Mouse (Mus musculus) mouse trophoblast stem cell (cell line): Measurements from ENCODE around the gene Gm20388.
"Not testable (repeated sequence)": the region's sequence is repeated elsewhere in the genome, so short reads cannot be mapped to it uniquely, and the experiment has no call there.

Source experiments
- in situ Hi-C, 2 experiments: fragments of 300-500 bp; cut with MseI, MboI; formaldehyde crosslinking; loops; 2 replicates in 1 of 2; 3 replicates in 1 of 2; pipeline ENCODE4 v1.15.1; 2025

The Gm20388 gene

DNA sequence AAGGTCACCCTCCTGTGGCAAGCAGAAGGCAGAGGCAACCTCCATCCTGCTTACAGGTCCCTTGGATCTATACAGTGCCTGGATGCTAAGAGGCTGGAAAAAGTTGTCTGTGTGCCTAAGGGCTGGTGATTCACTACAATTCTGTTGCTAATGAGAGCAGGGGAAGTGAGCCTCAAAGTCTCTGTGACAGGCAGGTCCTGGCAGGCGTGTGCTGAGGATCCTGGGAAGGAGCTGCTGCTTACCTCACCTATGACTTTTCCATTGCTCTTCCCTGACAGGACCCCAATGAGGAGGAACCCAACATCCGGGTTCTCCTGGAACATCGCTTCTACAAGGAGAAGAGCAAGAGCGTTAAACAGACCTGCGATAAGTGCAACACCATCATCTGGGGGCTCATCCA is 3543.3 kb downstream of the Gm20388 start:
- in situ Hi-C loops, result no loop called here

- in situ Hi-C loops, result no loop called here
Measured at GRCm38 (mm10) chr8:123454559-123454958, 3543.9 kb downstream of the Gm20388 start.

GRCm38 (mm10) chr8:123463651-123464050 is 3553.0 kb downstream of the Gm20388 start:
- in situ Hi-C loops, result no loop called here

DNA sequence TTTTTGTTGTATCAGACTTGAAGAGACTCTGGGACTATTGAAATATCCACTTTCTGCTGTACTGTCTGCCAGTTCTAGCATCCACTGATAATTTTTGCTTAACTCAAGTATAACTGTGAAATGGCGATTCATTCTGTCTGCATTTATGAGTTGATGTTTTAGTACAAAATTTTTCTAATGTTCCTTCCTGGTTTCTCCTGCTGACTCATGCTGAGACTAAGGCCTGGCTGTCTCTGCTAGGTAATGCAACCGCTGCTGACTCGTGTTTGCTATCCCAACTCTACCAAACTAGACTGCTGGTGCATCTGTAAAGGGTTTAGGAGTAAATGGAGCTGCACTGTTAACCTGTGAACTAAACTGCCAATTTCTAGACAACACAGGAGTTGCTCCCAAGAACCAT is 3556.8 kb downstream of the Gm20388 start:
- in situ Hi-C loops, result no loop called here

GRCm38 (mm10) chr8:123472991-123473390 is 3562.3 kb downstream of the Gm20388 start:
- in situ Hi-C loops, result not testable (repeated sequence)

GRCm38 (mm10) chr8:123474549-123474948 is 3563.9 kb downstream of the Gm20388 start:
- in situ Hi-C loops, result not testable (repeated sequence)

GRCm38 (mm10) chr8:123476911-123477736 is 3566.5 kb downstream of the Gm20388 start:
- in situ Hi-C loops, result no loop called here

- in situ Hi-C loops, result no loop called here
Measured at GRCm38 (mm10) chr8:123477737-123478258, 3567.2 kb downstream of the Gm20388 start, which contains the start of gene Afg3l1. Gene Afg3l1 (plus strand): TSS chr8:123477903.

DNA sequence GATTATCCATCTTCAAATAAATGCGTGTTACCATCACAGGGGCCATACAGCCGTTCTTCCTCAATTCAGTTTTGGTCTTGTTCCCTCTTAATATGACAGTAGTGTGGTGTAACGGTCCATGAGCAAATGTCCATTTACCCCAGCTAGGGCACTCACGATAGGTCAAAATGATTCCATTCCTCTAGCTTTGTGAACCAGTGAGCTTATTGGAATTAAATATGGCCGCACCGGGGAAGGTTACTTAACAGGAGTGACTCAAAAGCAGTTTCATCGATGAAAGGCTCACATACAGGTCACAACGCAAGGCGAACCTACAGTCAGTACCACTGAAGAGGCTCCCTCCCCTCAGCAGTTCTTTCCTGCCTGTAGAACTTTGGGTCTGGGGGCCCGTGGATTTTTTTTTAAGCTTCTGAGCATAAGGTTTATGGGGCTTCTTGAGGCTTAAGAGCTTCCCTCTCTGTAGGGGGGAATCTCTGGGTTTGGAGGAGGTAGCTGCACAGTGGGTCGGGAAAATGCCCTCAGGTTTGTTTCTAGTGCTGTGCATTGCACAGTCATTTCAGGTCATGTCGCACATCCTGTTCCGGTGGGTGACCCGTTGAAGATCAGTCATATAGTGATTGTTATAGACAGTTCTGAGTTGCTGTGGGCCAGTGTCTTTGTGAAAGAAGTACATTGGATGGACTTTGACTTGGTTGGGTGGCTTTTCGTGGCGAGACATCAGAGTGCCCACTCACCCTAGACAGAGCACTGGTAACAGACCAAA is 3568.0 kb downstream of the Gm20388 start:
- in situ Hi-C loops, result no loop called here

DNA sequence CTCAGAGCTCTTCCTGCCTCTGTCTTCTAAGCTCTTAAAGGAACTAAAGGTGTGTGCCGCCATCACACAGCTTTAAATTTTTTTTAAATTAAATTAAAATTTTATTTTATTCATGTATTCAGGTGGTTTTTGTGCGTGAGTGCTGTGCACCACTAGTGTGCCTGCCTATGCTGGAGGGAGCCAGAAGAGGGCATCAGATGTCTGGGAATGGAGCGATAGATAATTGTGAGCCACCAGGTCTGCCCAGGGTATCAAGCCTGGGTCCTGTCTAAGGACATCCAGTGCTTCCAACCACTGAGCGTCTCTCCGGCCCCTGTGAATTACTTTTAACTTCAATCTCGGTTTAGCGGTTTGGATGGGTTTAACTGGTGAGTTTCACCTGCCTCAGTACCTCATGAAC is 3572.0 kb downstream of the Gm20388 start:
- in situ Hi-C loops, result no loop called here

DNA sequence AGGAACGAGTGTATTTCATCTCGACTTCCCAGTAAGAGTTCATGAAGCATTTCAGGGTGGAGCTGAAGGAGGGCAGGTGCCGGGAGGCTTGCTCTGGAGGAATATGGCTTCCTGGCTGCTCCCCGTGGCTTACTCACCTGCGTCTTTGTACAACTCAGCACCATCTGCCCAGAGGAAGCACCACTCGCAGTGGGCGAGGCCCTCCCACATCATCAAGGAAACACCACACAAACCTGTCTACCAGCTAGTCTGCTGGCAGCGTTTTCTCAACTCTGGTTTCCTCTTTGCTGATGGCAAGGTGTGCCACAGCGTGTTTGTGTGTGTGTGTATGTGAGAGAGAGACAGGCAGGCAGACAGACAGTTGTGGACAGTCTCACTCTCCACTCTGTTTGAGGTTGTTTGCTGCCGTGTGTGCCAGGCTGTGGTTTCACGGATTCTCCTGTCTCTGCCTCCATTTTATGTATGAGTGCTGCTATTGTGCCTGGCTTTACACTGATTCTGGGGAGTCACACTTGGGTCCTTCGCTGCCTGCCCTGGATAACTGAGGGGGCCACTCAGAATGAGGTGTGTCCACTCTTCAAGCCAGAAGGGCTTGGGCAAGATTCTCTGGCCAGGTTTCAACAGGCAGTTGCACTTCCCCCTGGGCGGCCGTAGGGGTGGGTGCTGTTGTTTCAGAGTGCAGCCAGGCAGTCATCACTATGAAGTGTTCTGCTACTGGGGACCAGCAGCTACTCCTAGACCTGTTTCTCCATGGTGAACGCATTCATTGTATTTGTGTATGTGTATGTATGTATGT is 3580.8 kb downstream of the Gm20388 start:
- in situ Hi-C loops, result no loop called here

DNA sequence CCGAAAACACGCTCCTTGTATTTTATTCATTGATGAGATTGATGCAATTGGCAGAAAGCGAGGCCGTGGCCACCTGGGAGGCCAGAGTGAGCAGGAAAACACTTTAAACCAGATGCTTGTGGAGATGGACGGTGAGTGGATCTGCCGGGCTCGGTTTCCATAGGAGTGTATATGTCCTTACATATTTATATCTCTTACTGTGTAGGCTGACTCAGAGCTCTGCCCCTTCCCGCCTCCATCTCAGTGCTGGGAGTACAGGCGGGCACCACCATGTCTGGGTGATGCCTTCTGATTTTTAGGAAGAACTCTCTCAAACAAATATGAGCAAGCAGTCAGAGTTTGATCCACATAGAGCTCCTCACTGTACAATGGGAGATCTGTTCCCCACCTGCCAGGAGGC is 3582.3 kb downstream of the Gm20388 start:
- in situ Hi-C loops, result no loop called here

GRCm38 (mm10) chr8:123497699-123498098 is 3587.1 kb downstream of the Gm20388 start:
- in situ Hi-C loops, result no loop called here

GRCm38 (mm10) chr8:123498963-123499362 is 3588.3 kb downstream of the Gm20388 start:
- in situ Hi-C loops, result no loop called here

DNA sequence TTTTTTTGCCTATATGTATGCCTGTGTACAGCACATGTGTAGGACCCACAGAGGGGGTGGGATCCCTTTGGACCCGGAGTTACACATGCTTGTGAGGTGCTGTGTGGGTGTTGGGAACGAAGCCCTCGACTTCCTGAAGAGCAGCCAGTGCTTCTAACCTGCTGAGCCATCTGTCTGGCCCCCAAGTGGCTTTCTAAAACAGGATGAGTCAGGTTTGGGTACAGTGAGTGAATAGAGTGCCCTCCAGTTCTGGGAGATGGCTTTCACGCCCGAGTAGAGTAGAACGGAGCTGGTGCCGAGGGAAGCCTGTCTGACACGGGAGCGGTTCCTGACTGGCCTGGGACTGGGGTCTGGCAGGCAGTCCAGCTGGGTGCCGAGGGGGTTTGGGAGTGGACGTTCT is 3588.9 kb downstream of the Gm20388 start:
- in situ Hi-C loops, result no loop called here

GRCm38 (mm10) chr8:123502192-123502591 is 3591.6 kb downstream of the Gm20388 start:
- in situ Hi-C loops, result no loop called here

DNA sequence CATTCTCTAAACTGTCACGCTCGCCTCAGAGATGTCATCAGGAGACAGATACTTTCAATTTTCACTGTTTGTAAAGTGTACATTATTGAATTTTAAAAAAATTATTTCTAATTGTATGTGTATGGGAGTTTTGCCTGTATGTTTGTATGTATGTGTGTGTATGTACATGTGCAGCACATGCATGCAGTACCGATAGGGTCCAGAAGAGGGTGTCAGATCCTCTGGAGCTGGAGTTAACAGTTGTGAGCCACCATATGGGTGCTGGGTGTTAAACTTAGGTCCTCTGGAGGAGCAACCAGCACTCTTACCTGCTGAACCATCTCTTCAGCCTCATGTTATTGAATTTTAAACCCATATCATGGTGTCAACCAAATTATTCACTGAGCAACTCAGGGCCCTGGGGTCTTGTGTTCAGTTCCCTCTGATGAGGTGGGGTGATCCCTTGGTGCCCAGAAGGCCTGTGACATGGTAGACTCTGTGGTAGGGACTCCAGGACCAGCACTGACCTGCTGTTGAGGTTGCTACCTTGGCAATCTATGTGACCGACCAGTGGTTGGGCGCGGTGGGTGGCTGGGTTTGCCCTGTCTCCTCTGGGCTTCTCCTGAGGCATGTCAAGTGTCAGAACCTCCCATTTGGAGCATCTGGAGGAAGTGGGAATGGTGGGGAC is 3593.3 kb downstream of the Gm20388 start:
- in situ Hi-C loops, result no loop called here

DNA sequence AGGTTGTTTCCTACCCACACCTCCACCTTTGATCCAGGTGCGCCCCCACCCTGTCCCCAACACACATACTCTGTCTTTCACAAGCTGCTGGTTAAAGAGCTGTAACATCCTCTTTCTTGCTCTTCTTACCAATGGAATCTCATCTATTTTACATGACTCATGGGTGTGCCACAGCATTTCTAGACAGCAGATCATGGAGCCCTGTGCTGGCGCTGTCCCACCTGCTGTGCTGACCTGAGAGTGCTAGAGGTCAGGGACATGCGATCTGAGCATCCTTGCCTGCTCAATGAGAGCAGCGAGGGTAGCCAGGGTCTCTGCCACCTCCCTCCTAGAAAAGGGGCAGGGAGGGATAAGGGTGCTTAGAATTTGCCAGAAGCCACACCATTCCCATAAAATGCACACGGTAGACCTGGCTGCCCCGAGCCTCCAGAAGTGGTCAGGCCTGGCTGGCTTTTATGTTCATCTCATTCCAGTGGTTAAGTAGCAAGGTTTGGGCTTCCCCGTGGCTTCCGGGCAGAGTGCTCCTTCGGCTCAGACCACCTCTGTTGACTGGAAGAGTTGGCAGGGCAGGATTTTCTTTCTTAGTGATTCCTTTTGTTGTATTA is 3594.1 kb downstream of the Gm20388 start:
- in situ Hi-C loops, result no loop called here

DNA sequence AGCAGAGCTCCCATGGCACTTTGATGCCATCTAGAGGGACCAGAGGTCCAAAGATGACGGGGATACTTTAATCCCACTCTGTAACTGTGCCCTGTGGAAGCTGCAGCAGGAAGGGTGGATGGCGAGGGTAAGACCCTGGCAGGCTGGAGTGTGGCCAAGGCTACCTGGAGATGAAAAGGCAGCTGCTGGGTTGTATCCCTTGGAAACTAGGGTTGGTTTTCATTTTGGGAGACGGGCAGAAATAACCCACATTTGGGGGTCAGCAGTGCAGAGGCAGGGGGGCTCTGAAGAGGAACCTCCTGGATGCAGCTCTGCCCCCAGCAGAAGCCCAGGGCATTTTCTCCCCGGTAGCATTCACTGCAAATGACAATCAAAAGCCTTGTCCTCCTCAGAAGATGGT is 3594.6 kb downstream of the Gm20388 start:
- in situ Hi-C loops, result no loop called here

- in situ Hi-C loops, result no loop called here
Measured at GRCm38 (mm10) chr8:123505695-123506094, 3595.1 kb downstream of the Gm20388 start.

- in situ Hi-C loops, result no loop called here
Measured at GRCm38 (mm10) chr8:123507153-123507552, 3596.5 kb downstream of the Gm20388 start.
